Mouse (Mus musculus): ENCODE measurements around the gene Fam166b. TPM values are rescaled to one million over a fixed set of nuclear protein-coding genes. Genes with fewer than 3 reads are reported as not detected.

Gene Fam166b
- polyA plus RNA-seq, 1 experiment from 2014 or later = 1.5 TPM

DNA sequence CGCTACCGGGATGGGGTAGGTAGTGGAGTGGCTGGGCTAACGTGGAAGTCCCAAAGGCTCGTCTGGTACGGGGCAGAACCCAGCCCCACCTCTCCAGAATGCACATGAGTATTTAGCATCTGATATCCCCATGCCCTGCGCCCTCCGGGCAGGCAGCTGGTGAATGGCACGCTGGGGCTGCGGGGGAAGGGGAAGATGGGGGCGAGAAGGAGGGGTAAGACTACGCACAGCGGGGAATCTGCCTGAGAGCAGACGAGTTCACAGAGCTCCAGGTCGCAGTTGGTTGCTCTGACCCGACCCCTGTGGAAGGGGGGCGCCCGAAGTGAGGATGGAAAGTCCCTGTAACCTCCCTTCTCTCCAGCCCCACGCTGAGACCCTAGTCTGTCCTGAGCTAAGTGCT lies 24.5 kb upstream of the Fam166b start:
- Histone ChIP-seq H3K4me2 (peak overlapping the region; percentile 45), H3K9ac (0 out of 2 replicates have a peak overlapping the region, but pooled peaks have one; percentile 29), H3K27me3 (peaks cover 10% of the 10 kb centered on the region; the same call in 1 of the 2 replicates), H3K27ac (replicated peaks) (no peak overlapping the region), H3K36me3 (peaks cover 2% of the 10 kb centered on the region; the same call in 1 of the 2 replicates), H3K4me3 (peak overlapping the region; percentile 9; the same call in 1 of the 2 replicates), H3K4me1 (replicated peaks) (peaks cover 16% of the 10 kb centered on the region), H3K9me3 (no peaks in the 10 kb centered on the region)
- no peak for ATAC-seq (ENCODE audit: low FRiP score, low read depth)
- WGBS = under 1% methylated on average over 16 of the region's 18 CpGs

DNA sequence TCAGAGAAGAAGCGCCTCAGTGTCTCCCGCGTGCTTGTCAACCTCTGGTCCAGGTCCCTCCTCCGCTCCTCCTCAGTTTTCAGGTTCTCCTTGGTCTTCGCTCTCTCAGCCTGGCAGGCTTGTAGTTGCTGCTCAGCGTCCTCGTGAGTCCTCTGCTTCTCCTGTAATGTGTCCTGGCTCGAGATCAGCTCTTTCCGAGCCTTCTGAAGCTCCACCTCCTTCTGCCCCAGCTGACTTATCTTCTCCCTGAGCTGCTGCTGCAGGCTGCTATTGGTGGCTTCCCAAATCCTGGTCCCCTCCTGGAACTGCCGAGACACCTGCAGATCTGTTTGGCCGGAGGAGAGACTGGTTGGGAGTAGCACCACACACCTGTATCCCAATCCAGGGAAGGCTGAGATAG lies 23.4 kb upstream of the Fam166b start:
- Histone ChIP-seq H3K36me3 (peaks cover 13% of the 10 kb centered on the region), H3K9ac (no peak overlapping the region), H3K27ac (replicated peaks) (no peak overlapping the region), H3K4me2 (no peak overlapping the region), H3K4me3 (no peak overlapping the region), H3K27me3 (peaks cover 10% of the 10 kb centered on the region; the same call in 1 of the 2 replicates), H3K9me3 (no peaks in the 10 kb centered on the region), H3K4me1 (replicated peaks) (peaks cover 16% of the 10 kb centered on the region)
- 61% methylated on average over 11 of the region's 11 CpGs for WGBS
- no peak for ATAC-seq (ENCODE audit: low FRiP score, low read depth)

DNA sequence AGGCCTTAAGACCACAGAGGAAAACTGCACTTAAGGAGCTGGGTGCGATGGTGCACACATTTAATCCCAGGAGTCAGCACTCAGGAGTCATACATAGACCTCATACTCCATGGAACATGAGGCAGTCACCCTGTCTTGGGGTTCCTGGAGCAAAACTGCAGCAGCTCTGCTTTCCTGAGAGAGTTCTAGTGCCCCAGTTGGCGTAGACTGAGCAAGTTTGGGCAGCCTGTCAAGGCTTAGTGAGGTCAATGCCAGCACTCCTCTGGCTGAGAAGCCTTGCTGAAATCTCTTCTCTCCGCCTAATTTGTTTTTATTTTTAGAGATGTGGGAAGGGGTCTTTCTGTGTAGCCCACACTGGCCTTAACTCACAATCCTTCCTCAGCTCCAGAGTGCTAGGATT lies 19.6 kb upstream of the Fam166b start:
- 86% methylated on average over 3 of the region's 3 CpGs for WGBS

DNA sequence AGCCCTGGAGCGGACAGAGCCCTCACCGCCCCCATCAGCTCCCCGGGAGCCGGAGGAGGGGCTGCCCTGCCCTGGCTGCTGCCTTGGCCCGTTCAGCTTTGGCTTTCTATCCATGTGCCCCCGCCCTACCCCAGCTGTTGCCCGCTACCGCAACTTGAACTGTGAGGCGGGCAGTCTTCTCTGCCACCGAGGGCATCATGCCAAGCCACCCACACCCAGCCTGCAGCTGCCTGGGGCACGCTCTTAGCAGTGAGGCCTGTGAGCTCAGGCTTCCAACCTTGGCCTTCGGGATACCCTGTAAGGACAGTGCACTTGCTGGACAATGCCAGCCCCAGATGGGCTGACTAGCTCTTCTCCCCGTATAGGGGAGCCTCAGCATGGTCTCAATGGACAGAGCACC lies 18.3 kb upstream of the Fam166b start:
- Histone ChIP-seq H3K4me2 (no peak overlapping the region), H3K4me3 (no peak overlapping the region), H3K27me3 (no peaks in the 10 kb centered on the region), H3K4me1 (replicated peaks) (peaks cover 15% of the 10 kb centered on the region), H3K9ac (no peak overlapping the region), H3K9me3 (no peaks in the 10 kb centered on the region), H3K36me3 (peaks cover 37% of the 10 kb centered on the region), H3K27ac (replicated peaks) (no peak overlapping the region)
- no peak for ATAC-seq (ENCODE audit: low FRiP score, low read depth)
- WGBS = 79% methylated on average over 13 of the region's 13 CpGs

More for the DNA sequence above, 19.6 kb upstream of the Fam166b start:
- H3K9ac ChIP-seq = no peak overlapping the region
- H3K4me2 ChIP-seq = no peak overlapping the region
- no peaks in the 10 kb centered on the region for H3K9me3 ChIP-seq
- H3K4me1 ChIP-seq (replicated peaks) = peaks cover 21% of the 10 kb centered on the region
- H3K4me3 ChIP-seq = no peak overlapping the region
- no peak overlapping the region for H3K27ac ChIP-seq (replicated peaks)
- H3K27me3 ChIP-seq = peaks cover 10% of the 10 kb centered on the region; the same call in 1 of the 2 replicates
- peaks cover 37% of the 10 kb centered on the region for H3K36me3 ChIP-seq
- no peak for ATAC-seq (ENCODE audit: low FRiP score, low read depth)

DNA sequence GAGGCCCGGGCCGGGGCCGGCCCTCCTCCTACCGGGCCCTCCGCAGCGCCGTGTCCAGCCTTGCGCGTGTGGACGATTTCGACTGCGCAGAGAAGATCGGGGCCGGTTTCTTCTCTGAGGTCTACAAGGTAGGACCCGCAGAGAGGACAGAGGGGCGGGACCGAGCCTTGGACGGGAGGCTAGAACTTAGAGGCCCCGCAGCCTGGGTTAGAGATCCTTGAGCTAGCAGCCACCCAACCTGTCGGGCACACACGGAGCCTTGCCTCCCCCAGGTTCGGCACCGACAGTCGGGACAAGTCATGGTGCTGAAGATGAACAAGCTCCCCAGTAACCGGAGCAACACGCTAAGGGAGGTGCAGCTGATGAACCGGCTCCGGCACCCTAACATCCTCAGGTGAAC lies 14.6 kb upstream of the Fam166b start:
- H3K4me2 ChIP-seq = peak overlapping the region; percentile 85
- H3K4me3 ChIP-seq = peak overlapping the region; percentile 75
- no peak for ATAC-seq (ENCODE audit: low FRiP score, low read depth)
- H3K36me3 ChIP-seq = peaks cover 36% of the 10 kb centered on the region
- no peaks in the 10 kb centered on the region for H3K27me3 ChIP-seq
- WGBS = 2% methylated on average over 28 of the region's 28 CpGs
- H3K4me1 ChIP-seq (replicated peaks) = peaks cover 18% of the 10 kb centered on the region
- H3K27ac ChIP-seq (replicated peaks) = peak overlapping the region; percentile 96
- no peaks in the 10 kb centered on the region for H3K9me3 ChIP-seq
- peak overlapping the region; percentile 96 for H3K9ac ChIP-seq

DNA sequence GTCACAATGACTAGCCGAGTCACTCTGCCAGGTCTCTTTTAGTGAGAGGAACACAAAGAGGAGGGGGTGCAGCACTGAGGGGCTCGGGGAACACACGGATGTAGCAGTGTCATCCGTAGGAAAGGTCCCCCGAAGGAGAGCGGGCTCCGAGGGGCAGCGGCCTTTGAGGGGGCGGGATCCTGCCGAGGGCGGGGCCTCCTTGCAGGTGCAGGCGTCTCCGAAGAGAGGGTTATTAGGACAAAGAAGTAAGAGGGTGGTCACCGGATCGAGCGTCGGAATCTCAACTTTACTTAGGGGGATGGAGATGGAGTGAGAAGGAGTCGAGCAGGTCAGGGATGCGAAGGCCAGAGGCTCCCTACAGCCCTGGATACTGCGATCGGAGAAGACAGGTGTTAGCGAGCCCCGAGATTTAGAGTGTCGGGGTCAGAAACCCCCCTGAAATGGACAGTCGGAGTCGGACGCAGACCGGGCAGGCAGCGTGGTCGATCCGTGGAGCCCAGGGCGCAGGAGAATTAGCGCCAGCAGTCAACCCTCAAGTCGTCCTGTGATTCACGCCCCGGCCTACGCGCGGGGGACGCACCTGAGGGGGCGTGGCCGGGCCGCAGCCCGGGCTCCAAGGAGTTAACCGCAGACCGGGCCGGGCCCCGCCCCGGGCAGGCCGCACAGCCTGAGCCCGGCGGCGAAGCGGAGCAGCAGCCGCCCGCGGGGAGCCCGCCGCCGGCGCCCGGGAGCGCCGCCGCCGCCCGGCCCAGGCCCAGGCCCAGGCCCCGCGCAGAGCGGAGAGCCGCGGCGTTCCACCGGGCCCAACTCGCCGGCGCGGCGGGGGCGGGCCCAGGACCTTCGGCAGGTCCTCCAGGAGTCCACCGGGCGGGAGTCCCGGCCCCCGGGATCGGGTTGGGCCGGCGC lies 13.8 kb upstream of the Fam166b start:
- peaks cover 18% of the 10 kb centered on the region for H3K4me1 ChIP-seq (replicated peaks)
- H3K36me3 ChIP-seq = peaks cover 28% of the 10 kb centered on the region
- H3K4me3 ChIP-seq = peak overlapping the region; percentile 75
- WGBS = under 1% methylated on average over 68 of the region's 88 CpGs
- peak overlapping the region; percentile 96 for H3K27ac ChIP-seq (replicated peaks)
- no peaks in the 10 kb centered on the region for H3K9me3 ChIP-seq
- ATAC-seq (ENCODE audit: low FRiP score, low read depth) = peak; percentile 78
- peak overlapping the region; percentile 85 for H3K4me2 ChIP-seq
- peak overlapping the region; percentile 96 for H3K9ac ChIP-seq
- H3K27me3 ChIP-seq = no peaks in the 10 kb centered on the region

DNA sequence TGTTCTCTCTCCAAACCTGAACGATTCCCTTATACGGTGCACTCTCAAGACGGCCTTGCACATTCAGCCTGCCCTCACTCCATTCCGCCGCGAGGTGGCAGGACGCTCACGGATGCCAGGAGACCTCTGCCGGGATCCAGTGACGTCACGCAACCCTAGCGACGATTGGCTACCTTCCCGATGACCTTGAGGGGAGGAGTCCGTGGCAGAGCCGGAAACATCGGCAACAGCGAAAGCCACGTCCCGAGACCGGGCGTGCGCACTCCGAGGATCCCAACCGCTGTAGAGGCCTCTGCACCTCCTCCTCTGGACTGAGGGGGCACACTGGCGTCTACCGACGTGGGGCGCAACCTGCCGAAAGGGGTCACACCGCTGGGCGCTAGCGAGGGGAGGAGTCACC lies 13.1 kb upstream of the Fam166b start:
- peak; percentile 95 for ATAC-seq (ENCODE audit: low FRiP score, low read depth)
- H3K4me3 ChIP-seq = peak overlapping the region; percentile 75
- peak overlapping the region; percentile 96 for H3K9ac ChIP-seq
- WGBS = under 1% methylated on average over 33 of the region's 33 CpGs
- peaks cover 18% of the 10 kb centered on the region for H3K4me1 ChIP-seq (replicated peaks)
- H3K4me2 ChIP-seq = peak overlapping the region; percentile 85
- H3K36me3 ChIP-seq = peaks cover 21% of the 10 kb centered on the region
- no peaks in the 10 kb centered on the region for H3K9me3 ChIP-seq
- H3K27ac ChIP-seq (replicated peaks) = peak overlapping the region; percentile 96
- no peaks in the 10 kb centered on the region for H3K27me3 ChIP-seq

DNA sequence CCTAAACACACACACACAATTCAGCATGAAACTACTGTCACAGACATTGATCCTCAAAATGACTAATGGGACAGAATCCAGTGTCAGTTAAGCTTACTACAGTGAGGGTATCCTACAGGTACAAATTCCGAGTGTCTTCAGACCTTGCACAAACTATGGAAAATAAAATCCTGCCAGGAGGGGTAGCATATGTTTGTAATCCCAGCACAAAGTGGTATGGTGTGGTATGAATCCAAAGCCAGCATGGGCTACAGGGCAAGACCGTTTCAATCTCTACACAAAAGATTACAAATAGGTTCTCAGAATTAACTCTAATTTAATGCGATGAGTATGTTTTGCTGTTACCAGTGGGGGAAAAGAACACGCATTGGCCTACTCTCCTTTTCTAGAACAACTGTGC lies 12.7 kb upstream of the Fam166b start, which contains the start of gene Tesk1:
Gene Tesk1, plus strand, starts transcription at position 301 of the 400 bp plus-strand sequence.
- no peaks in the 10 kb centered on the region for H3K27me3 ChIP-seq
- H3K9me3 ChIP-seq = no peaks in the 10 kb centered on the region
- peaks cover 17% of the 10 kb centered on the region for H3K36me3 ChIP-seq
- H3K4me3 ChIP-seq = peak within 1 kb of the TSS; percentile 75
- H3K4me2 ChIP-seq = peak within 1 kb of the TSS; percentile 85
- H3K4me1 ChIP-seq (replicated peaks) = peaks cover 18% of the 10 kb centered on the region
- H3K9ac ChIP-seq = peak within 1 kb of the TSS; percentile 96
- 26% methylated on average over 4 of the region's 4 CpGs for WGBS
- peak; percentile 1; the same call in 1 of the 2 replicates for ATAC-seq (ENCODE audit: low FRiP score, low read depth)
- peak within 1 kb of the TSS; percentile 96 for H3K27ac ChIP-seq (replicated peaks)

DNA sequence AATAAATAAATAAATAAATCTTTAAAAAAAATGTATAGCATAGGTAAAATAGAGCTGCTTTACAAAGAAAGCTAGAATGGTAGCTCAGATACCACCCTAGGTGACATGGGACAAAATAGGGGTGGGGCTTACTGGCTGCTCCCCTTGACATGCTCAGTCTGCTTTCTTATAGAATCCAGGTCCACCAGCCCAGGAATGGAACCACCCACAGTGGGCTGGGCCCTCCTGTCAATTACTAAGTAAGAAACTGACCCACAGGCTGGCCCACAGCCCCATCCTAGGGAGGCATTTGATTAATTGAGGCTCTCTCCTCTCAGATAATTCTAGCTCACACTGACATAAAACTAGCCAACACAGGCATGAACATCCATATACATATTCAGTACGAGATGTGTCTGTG lies 3.9 kb upstream of the Fam166b start:
- Histone ChIP-seq H3K27ac (replicated peaks) (no peak overlapping the region), H3K4me2 (no peak overlapping the region), H3K27me3 (no peaks in the 10 kb centered on the region), H3K4me1 (replicated peaks) (peaks cover 14% of the 10 kb centered on the region), H3K9ac (no peak overlapping the region), H3K9me3 (no peaks in the 10 kb centered on the region), H3K36me3 (no peaks in the 10 kb centered on the region), H3K4me3 (no peak overlapping the region)
- 94% methylated on average over 1 of the region's 1 CpGs for WGBS
- no peak for ATAC-seq (ENCODE audit: low FRiP score, low read depth)

DNA sequence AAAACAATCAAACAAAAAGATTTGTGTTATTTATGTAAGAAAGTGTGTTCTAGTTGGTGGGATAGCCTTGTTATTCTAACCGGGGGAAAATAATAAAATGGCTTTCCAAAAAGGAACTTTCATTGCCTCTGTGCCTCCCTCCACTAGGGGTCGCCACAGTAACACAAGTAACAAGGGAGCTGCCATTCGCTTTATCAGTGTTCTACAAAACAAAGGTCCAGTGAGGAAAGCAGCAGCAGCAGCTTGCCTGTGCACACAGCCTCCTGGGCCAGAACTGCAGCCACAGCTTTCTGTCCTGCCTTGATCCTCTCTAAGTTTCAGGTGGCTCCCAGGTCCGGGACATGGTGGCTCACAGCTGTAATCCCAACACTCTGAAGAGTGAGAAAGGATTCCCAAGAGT lies 2.8 kb upstream of the Fam166b start:
- Histone ChIP-seq H3K36me3 (peaks cover 5% of the 10 kb centered on the region), H3K4me2 (0 out of 2 replicates have a peak overlapping the region, but pooled peaks have one; percentile 27), H3K4me1 (replicated peaks) (peaks cover 24% of the 10 kb centered on the region), H3K9ac (no peak overlapping the region), H3K4me3 (no peak overlapping the region), H3K27me3 (no peaks in the 10 kb centered on the region), H3K9me3 (no peaks in the 10 kb centered on the region), H3K27ac (replicated peaks) (peak overlapping the region; percentile 83)
- peak; percentile 44; the same call in 1 of the 2 replicates for ATAC-seq (ENCODE audit: low FRiP score, low read depth)
- 2% methylated on average over 4 of the region's 4 CpGs for WGBS

DNA sequence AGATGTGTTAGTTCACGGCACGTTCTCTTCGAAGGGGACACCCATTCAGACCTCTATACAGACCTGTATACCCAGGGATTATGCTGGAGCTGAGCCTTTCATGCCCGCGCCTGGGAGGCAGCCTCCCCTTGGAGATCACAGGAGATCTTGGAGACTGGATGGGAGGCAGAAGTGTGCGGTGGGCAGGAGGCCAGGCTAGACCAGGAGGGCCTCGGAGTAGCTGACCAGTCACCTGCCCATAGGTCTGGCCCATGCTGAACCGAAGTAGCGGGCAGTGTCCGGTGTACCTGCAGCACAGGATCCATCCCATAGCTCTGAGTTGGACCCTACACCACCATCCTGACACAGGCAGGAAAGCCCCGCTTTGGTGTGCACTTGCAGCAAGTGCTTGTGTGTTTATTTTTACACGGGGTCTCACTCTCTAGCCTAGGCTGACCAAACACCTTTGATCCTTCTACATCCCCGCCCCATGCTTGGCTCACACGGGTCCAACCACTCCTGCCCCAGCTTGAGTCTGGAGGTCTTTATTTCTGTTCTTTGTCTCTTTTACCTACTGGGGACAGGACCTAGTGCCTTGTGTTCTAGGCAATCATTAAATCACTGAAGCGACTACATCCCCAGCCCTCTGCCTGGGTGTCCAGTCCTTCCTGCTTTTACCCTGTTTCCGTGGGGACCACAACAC lies 613 bp downstream of the Fam166b start:
- peak; percentile 7; the same call in 1 of the 2 replicates for ATAC-seq (ENCODE audit: low FRiP score, low read depth)
- H3K4me1 ChIP-seq (replicated peaks) = peaks cover 24% of the 10 kb centered on the region
- peaks cover 39% of the 10 kb centered on the region for H3K36me3 ChIP-seq
- 0 out of 2 replicates have a peak overlapping the region, but pooled peaks have one; percentile 3 for H3K4me2 ChIP-seq
- no peak overlapping the region for H3K4me3 ChIP-seq
- H3K9me3 ChIP-seq = no peaks in the 10 kb centered on the region
- H3K9ac ChIP-seq = no peak overlapping the region
- WGBS = 25% methylated on average over 16 of the region's 16 CpGs
- H3K27ac ChIP-seq (replicated peaks) = no peak overlapping the region
- peaks cover 12% of the 10 kb centered on the region for H3K27me3 ChIP-seq

Data from hindbrain, embryonic 15.5 days (tissue).